Mouse (Mus musculus) brain, embryonic 14.5 days (tissue): ENCODE measurements around the gene Gnb3.

ENCODE experiments used
- CTCF ChIP-seq: fragments of 200-500 bp; IDR thresholded peaks from 2 replicates; pipeline ENCODE4 v1.5.1; 2012; ENCODE audit warnings: inconsistent platforms, mild to moderate bottlenecking, moderate library complexity, borderline replicate concordance; ENCODE audit not compliant: insufficient read depth, insufficient read length; ENCODE audit errors: extremely low read depth
- POLR2A ChIP-seq: fragments of 200-500 bp; IDR thresholded peaks from 2 replicates; pipeline ENCODE4 v1.6.1; 2012; ENCODE audit warnings: mild to moderate bottlenecking, inconsistent platforms, borderline replicate concordance; ENCODE audit not compliant: poor library complexity, insufficient read depth, insufficient read length, severe bottlenecking; ENCODE audit errors: extremely low read depth

DNA sequence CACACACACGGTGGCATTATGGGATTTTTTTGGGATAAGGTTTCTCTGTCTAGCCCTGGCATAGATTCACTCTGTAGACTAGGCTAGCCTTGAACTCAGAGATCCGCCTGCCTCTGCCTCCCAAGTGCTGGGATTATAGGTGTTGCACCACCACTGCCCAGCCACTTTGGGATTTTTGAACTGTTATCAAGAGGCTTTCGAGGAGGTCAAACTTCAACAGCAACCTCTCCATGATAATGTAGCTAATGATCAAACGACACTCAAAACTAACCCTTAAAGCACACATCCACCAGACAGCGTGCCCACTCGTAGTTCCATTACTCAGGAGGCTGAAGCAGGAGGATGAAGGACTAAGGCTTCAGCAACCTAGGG, 32.1 kb downstream of the Gnb3 start:
- no peak for TF ChIP-seq CTCF
- TF ChIP-seq POLR2A: no peak
